In the genomic region with DNA sequence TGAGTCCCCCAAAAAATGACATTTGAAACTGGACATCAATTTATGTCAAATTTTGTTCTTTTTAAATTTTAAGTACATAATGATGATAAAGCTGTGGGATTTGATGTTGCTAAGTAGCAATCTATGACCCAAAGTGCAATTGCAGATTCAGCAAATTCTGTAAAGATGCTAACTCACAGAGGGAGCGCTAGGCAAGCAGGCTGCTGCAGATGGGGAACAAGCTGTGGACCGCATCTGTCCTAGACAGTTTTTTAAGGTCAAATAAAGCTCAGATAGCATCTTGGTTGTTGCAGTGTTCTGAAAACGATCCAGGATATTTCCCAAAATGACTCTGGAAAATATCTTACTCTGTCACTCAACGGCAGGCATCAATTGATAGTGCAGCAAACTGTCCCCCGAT, we compare ENCODE assay signal across 7 mouse cellular contexts. TPM values are rescaled to one million over a fixed set of nuclear protein-coding genes. Genes with fewer than 3 reads are reported as not detected.
DNase-seq lines count a peak whose midpoint lies in the region; ATAC-seq and TF ChIP-seq lines count a peak whose summit lies in the region.

No protein-coding gene starts in this region.

- ATAC-seq in hindbrain, embryonic 15.5 days (ENCODE audit: low FRiP score, low read depth) = no peak
- no peak for ATAC-seq in megakaryocyte progenitor cell, adult 5-6 weeks (replicated peaks; ENCODE audit: poor library complexity)

- DNase-seq in left cerebral cortex, adult 2 months (ENCODE audit: extremely low spot score in 1 of 2, low spot score in 2 of 2) = no peak
- no peak for DNase-seq in left cerebral cortex, adult 11 months (ENCODE audit: low spot score)
- DNase-seq in urinary bladder, postnatal 36 days (ENCODE audit: low spot score in 2 of 2) = no peak

- H3K27ac ChIP-seq in left cerebral cortex, adult 2 months = peak overlapping the region; percentile 97
- H3K27ac ChIP-seq in cortical plate, adult 2 months (ENCODE audit: insufficient read depth, low read length) = peak overlapping the region; percentile 47
- peak overlapping the region; percentile 100 for H3K27ac ChIP-seq in hindbrain, embryonic 15.5 days (replicated peaks)
- H3K27ac ChIP-seq in macrophage = peak overlapping the region; percentile 68

- TF ChIP-seq CTCF in left cerebral cortex, adult 2 months (IDR thresholded peaks at IDR 0.05) = no peak
- no peak for TF ChIP-seq CTCF in cortical plate, adult 2 months (IDR thresholded peaks at IDR 0.05; ENCODE audit: extremely low read depth, insufficient read depth, low read length)

- H3K9ac ChIP-seq in hindbrain, embryonic 15.5 days = peak overlapping the region; percentile 43

- H3K9me3 ChIP-seq in hindbrain, embryonic 15.5 days = no peaks in the 10 kb centered on the region

- H3K79me2 ChIP-seq in macrophage (ENCODE audit: inconsistent target) = peaks cover 36% of the 10 kb centered on the region

- H3K4me2 ChIP-seq in hindbrain, embryonic 15.5 days = peak overlapping the region; percentile 79

- whole genome bisulfite sequencing in hindbrain, embryonic 15.5 days = 48% methylated on average over 5 of the region's 5 CpGs
- WGBS in macrophage (ENCODE audit: missing documents) = 53% methylated on average over 5 of the region's 5 CpGs

- no peaks in the 10 kb centered on the region for H3K36me3 ChIP-seq in hindbrain, embryonic 15.5 days
- no peaks in the 10 kb centered on the region for H3K36me3 ChIP-seq in macrophage (ENCODE audit: inconsistent target)

- H3K27me3 ChIP-seq in hindbrain, embryonic 15.5 days = no peaks in the 10 kb centered on the region

- H3K4me1 ChIP-seq in cortical plate, adult 2 months (ENCODE audit: control insufficient read depth, insufficient read depth, low read length) = peaks cover 2% of the 10 kb centered on the region; the same call in 1 of the 2 replicates
- H3K4me1 ChIP-seq in hindbrain, embryonic 15.5 days (replicated peaks) = peaks cover 30% of the 10 kb centered on the region

- TF ChIP-seq POLR2A in cortical plate, adult 2 months (IDR thresholded peaks at IDR 0.05; ENCODE audit: extremely low read depth, insufficient read depth, low read length) = no peak

- intact Hi-C loops in left cerebral cortex, adult 2 months (cut with DNase I) = no loop called here

- H3K4me3 ChIP-seq in left cerebral cortex, adult 2 months = peak overlapping the region; percentile 96
- peak overlapping the region; percentile 77 for H3K4me3 ChIP-seq in cortical plate, adult 2 months (ENCODE audit: insufficient read depth, low read length)
- peak overlapping the region; percentile 100 for H3K4me3 ChIP-seq in hindbrain, embryonic 15.5 days
- peak overlapping the region; percentile 30; the same call in 1 of the 2 replicates for H3K4me3 ChIP-seq in macrophage (ENCODE audit: inconsistent target)

RNA-seq across cellular contexts. Expression of gene Rtn3, which starts 1.0 kb away (rescaled TPM):
- total RNA-seq in left cerebral cortex, adult 2 months (2021) = 100 to 1,000 TPM; 792 to 823 TPM
- 810 and 857 TPM in 2 replicates for polyA plus RNA-seq in cortical plate, adult 2 months (2012; rRNA removed)
- polyA plus RNA-seq in hindbrain, embryonic 15.5 days (2015; fragmentation: Nextera tagmentation; extraction: Ambion mirVana) = 643 and 672 TPM in 2 replicates
- total RNA-seq in macrophage (2018; cell fraction: chromatin; rRNA removed) = 10 to 100 TPM; 26.5 to 72.4 (median 53.8) TPM
- 100 to 1,000 TPM; 215 to 283 (median 257) TPM for total RNA-seq in macrophage (2018; cell fraction: cytosol; rRNA removed)
- 100 to 1,000 TPM in 24 of 26 experiments, 10 to 100 TPM in 2; 62.5 to 346 (median 179) TPM for total RNA-seq in macrophage (2018; cell fraction: nucleus; rRNA removed)
- 188 to 302 TPM (median 240 TPM) in 3 replicates for polyA plus RNA-seq in macrophage (2018)
- total RNA-seq in megakaryocyte progenitor cell, adult 5-6 weeks (2015) = 281 and 296 TPM in 2 replicates
- total RNA-seq in megakaryocyte progenitor cell, adult 5-6 weeks (2017) = 85.5 and 97.7 TPM in 2 replicates

RNA-seq across cellular contexts. Expression of gene Atl3, which starts 9.8 kb away (rescaled TPM):
- 10 to 100 TPM; 21.8 to 23.6 TPM for total RNA-seq in left cerebral cortex, adult 2 months (2021)
- 17.2 and 19.4 TPM in 2 replicates for polyA plus RNA-seq in cortical plate, adult 2 months (2012; rRNA removed)
- 6.6 and 6.8 TPM in 2 replicates for polyA plus RNA-seq in hindbrain, embryonic 15.5 days (2015; fragmentation: Nextera tagmentation; extraction: Ambion mirVana)
- 100 to 1,000 TPM in 9 of 26 experiments, 10 to 100 TPM in 17; 41.6 to 151 (median 93.0) TPM for total RNA-seq in macrophage (2018; cell fraction: chromatin; rRNA removed)
- total RNA-seq in macrophage (2018; cell fraction: cytosol; rRNA removed) = 10 to 100 TPM; 56.6 to 87.1 (median 71.8) TPM
- 100 to 1,000 TPM in 14 of 26 experiments, 10 to 100 TPM in 12; 60.7 to 144 (median 102) TPM for total RNA-seq in macrophage (2018; cell fraction: nucleus; rRNA removed)
- polyA plus RNA-seq in macrophage (2018) = 30.6 to 48.9 TPM (median 46.4 TPM) in 3 replicates
- total RNA-seq in megakaryocyte progenitor cell, adult 5-6 weeks (2015) = 45.3 and 45.7 TPM in 2 replicates
- total RNA-seq in megakaryocyte progenitor cell, adult 5-6 weeks (2017) = 51.2 and 59.5 TPM in 2 replicates

Comparison
In these comparisons a context has a peak if more than half of its experiments do, and no peak if none do; other contexts are left out.
1. H3K27ac ChIP-seq: peak in every context shown above with its lines; median percentile 100 in hindbrain, embryonic 15.5 days; 97 in left cerebral cortex, adult 2 months; 68 in macrophage; 47 in cortical plate, adult 2 months.
2. H3K4me3 ChIP-seq: peak in every context shown above with its lines; median percentile 100 in hindbrain, embryonic 15.5 days; 96 in left cerebral cortex, adult 2 months; 77 in cortical plate, adult 2 months; 30 in macrophage.